ENCODE assay signal across 30 mouse cellular contexts in genomic region chr5:134567445-134567844, GRCm38 (mm10). TPM values are rescaled to one million over a fixed set of nuclear protein-coding genes. Genes with fewer than 3 reads are reported as not detected.
"Had no signal": no experiment of that assay in that cellular context is flagged by ENCODE, and none has a peak within 500 bp of the region (broad histone marks: within the 10 kb centered on the region; RNA-seq: fewer than 3 reads in every experiment).

No protein-coding gene starts in this region.

- DNase-seq: gastrocnemius, adult 2 months; gastrocnemius, postnatal 10 days; gastrocnemius, postnatal 36 days; heart, postnatal 14 days; heart, postnatal 36 days; kidney, adult 11 months; kidney, adult 2 months; kidney, adult 9 months; kidney, postnatal 10 days; kidney, postnatal 36 days; layer of hippocampus, adult 9-11 months; layer of hippocampus, postnatal 36 days; left cerebral cortex, postnatal 4 days had no signal

- H3K4me2 ChIP-seq: heart, embryonic 12.5 days; hindbrain, embryonic 13.5 days; hindbrain, embryonic 15.5 days; limb, embryonic 13.5 days; limb, embryonic 15.5 days; liver, embryonic 12.5 days had no signal

- ATAC-seq: hindbrain, postnatal 0 days; intestine, embryonic 16.5 days; liver, embryonic 12.5 days had no signal

- H3K4me3 ChIP-seq: gastrocnemius, adult 2 months; heart, embryonic 10.5 days; heart, embryonic 12.5 days; hindbrain, embryonic 13.5 days; hindbrain, embryonic 15.5 days; limb, embryonic 13.5 days; limb, embryonic 15.5 days; liver, embryonic 12.5 days had no signal

- H3K9me3 ChIP-seq: heart, embryonic 10.5 days; heart, embryonic 12.5 days; hindbrain, embryonic 13.5 days; hindbrain, embryonic 15.5 days; limb, embryonic 13.5 days; limb, embryonic 15.5 days had no signal

- H3K9ac ChIP-seq: heart, embryonic 12.5 days; hindbrain, embryonic 13.5 days; hindbrain, embryonic 15.5 days; limb, embryonic 13.5 days; limb, embryonic 15.5 days; liver, embryonic 12.5 days had no signal

- H3K27me3 ChIP-seq: heart, embryonic 12.5 days; hindbrain, embryonic 13.5 days; hindbrain, embryonic 15.5 days; limb, embryonic 13.5 days; limb, embryonic 15.5 days; liver, embryonic 12.5 days had no signal

- H3K36me3 ChIP-seq: heart, embryonic 10.5 days; heart, embryonic 12.5 days; hindbrain, embryonic 13.5 days; hindbrain, embryonic 15.5 days; limb, embryonic 13.5 days; limb, embryonic 15.5 days; liver, embryonic 12.5 days had no signal

- H3K27ac ChIP-seq: gastrocnemius, adult 2 months; heart, embryonic 10.5 days; hindbrain, embryonic 13.5 days; hindbrain, embryonic 15.5 days; hindbrain, postnatal 0 days; limb, embryonic 13.5 days; limb, embryonic 15.5 days; liver, embryonic 12.5 days had no signal

RNA-seq across cellular contexts. Expression of gene Syna, which starts 7.5 kb away (rescaled TPM):
- total RNA-seq: gastrocnemius, adult 2 months; gastrocnemius, postnatal 36 days; heart, adult 18-20 months; heart, adult 8-10 months; heart, postnatal 14 days; heart, postnatal 36 days; hematopoietic stem cell, adult 5-6 weeks; hindbrain, postnatal 0 days; left cerebral cortex, postnatal 4 days; liver, adult 2 months had no signal
- polyA plus RNA-seq: heart, embryonic 10.5 days; heart, embryonic 12.5 days; heart, embryonic 14.5 days; heart, embryonic 16.5 days; hindbrain, embryonic 11.5 days; intestine, embryonic 16.5 days; limb, embryonic 11.5 days; liver, adult 2 months; liver, embryonic 12.5 days had no signal
